Mouse (Mus musculus): ENCODE measurements around the gene Aif1l.
A peak's percentile ranks its signal among the peaks of the same experiment; 100 is the strongest.

The Aif1l gene

GRCm38 (mm10) chr2:31952236-31952635, 2.3 kb downstream of the Aif1l start:
- no peak for DNase-seq (ENCODE audit: low read depth, low spot score)

- DNase-seq (ENCODE audit: low read depth, low spot score) = no peak
Measured at GRCm38 (mm10) chr2:31952725-31953124, 2.8 kb downstream of the Aif1l start.

GRCm38 (mm10) chr2:31953687-31954086, 3.7 kb downstream of the Aif1l start:
- DNase-seq (ENCODE audit: low read depth, low spot score) = no peak

GRCm38 (mm10) chr2:31954779-31955181, 4.8 kb downstream of the Aif1l start:
- no peak for DNase-seq (ENCODE audit: low read depth, low spot score)

GRCm38 (mm10) chr2:31955686-31956085, 5.7 kb downstream of the Aif1l start:
- no peak for DNase-seq (ENCODE audit: low read depth, low spot score)

- DNase-seq (ENCODE audit: low read depth, low spot score) = no peak
Measured at GRCm38 (mm10) chr2:31957211-31957610, 7.3 kb downstream of the Aif1l start.

- no peak for DNase-seq (ENCODE audit: low read depth, low spot score)
Measured at GRCm38 (mm10) chr2:31960986-31961385, 11.0 kb downstream of the Aif1l start.

- DNase-seq (ENCODE audit: low read depth, low spot score) = peak; percentile 84
Measured at GRCm38 (mm10) chr2:31961791-31962222, 11.9 kb downstream of the Aif1l start.

GRCm38 (mm10) chr2:31962501-31963224, 12.7 kb downstream of the Aif1l start:
- peak; percentile 29 for DNase-seq (ENCODE audit: low read depth, low spot score)

- no peak for DNase-seq (ENCODE audit: low read depth, low spot score)
Measured at GRCm38 (mm10) chr2:31963491-31963890, 13.6 kb downstream of the Aif1l start.

GRCm38 (mm10) chr2:31964191-31964590, 14.3 kb downstream of the Aif1l start:
- no peak for DNase-seq (ENCODE audit: low read depth, low spot score)

- peak; percentile 60 for DNase-seq (ENCODE audit: low read depth, low spot score)
Measured at GRCm38 (mm10) chr2:31965110-31965509, 15.2 kb downstream of the Aif1l start.

GRCm38 (mm10) chr2:31966801-31967200, 16.9 kb downstream of the Aif1l start:
- no peak for DNase-seq (ENCODE audit: low read depth, low spot score)

- no peak for DNase-seq (ENCODE audit: low read depth, low spot score)
Measured at GRCm38 (mm10) chr2:31972589-31972988, 22.6 kb downstream of the Aif1l start.

GRCm38 (mm10) chr2:31974141-31974808, 24.3 kb downstream of the Aif1l start, which contains the start of gene Nup214:
Gene Nup214, plus strand, starts transcription at chr2:31974436.
- peak; percentile 99 for DNase-seq (ENCODE audit: low read depth, low spot score)

- DNase-seq (ENCODE audit: low read depth, low spot score) = peak; percentile 33
Measured at GRCm38 (mm10) chr2:31974809-31975371, 25.0 kb downstream of the Aif1l start.

GRCm38 (mm10) chr2:31987774-31988173, 37.8 kb downstream of the Aif1l start:
- DNase-seq (ENCODE audit: low read depth, low spot score) = peak; percentile 48

GRCm38 (mm10) chr2:31990961-31991360, 41.0 kb downstream of the Aif1l start:
- DNase-seq (ENCODE audit: low read depth, low spot score) = no peak

GRCm38 (mm10) chr2:31994896-31995295, 45.0 kb downstream of the Aif1l start:
- DNase-seq (ENCODE audit: low read depth, low spot score) = no peak

- DNase-seq (ENCODE audit: low read depth, low spot score) = no peak
Measured at GRCm38 (mm10) chr2:31996060-31996459, 46.1 kb downstream of the Aif1l start.

- DNase-seq (ENCODE audit: low read depth, low spot score) = no peak
Measured at GRCm38 (mm10) chr2:31997539-31997938, 47.6 kb downstream of the Aif1l start.

GRCm38 (mm10) chr2:31998443-31998842, 48.5 kb downstream of the Aif1l start:
- peak; percentile 44 for DNase-seq (ENCODE audit: low read depth, low spot score)

- DNase-seq (ENCODE audit: low read depth, low spot score) = no peak
Measured at GRCm38 (mm10) chr2:32008311-32008710, 58.4 kb downstream of the Aif1l start.

All from A20 (cell line).